Mouse (Mus musculus) CH12.LX (cell line): ENCODE measurements at regions not wholly inside any gene's neighbourhood (a gene's known extent, or its start where the extent isn't known, plus 50 kb on each side); places are given as distances from the start of the nearest gene placed in this dataset.

ENCODE experiments used
- DNase-seq: peaks from one replicate; pipeline ENCODE4 v3.0.0-alpha.2; 2013; ENCODE audit errors: extremely low read depth
- H3K27ac ChIP-seq: 2 replicates; pipeline ENCODE4 v1.5.1; 2012; ENCODE audit warnings: low read depth, mild to moderate bottlenecking, control low read depth, moderate library complexity; ENCODE audit not compliant: insufficient read depth
- H3K27me3 ChIP-seq: replicated peaks from 2 replicates; pipeline ENCODE3; 2012; ENCODE audit warnings: inconsistent platforms
- H3K36me3 ChIP-seq, 2 experiments: replicated peaks in 1 of 2; 2 replicates each; pipeline versions ENCODE3 to v1.6.1; 2012; ENCODE audit warnings: inconsistent platforms in 1 of 2, low read length in 1 of 2, mild to moderate bottlenecking in 1 of 2, mixed read lengths in 1 of 2, moderate library complexity in 1 of 2; ENCODE audit not compliant: control insufficient read depth in 1 of 2, insufficient read depth in 1 of 2
- H3K4me1 ChIP-seq, 2 experiments: 2 replicates each; pipeline ENCODE4 v1.6.1; 2012; ENCODE audit warnings: inconsistent platforms in 1 of 2, moderate library complexity in 1 of 2; ENCODE audit not compliant: insufficient read depth in 2 of 2, control insufficient read depth in 1 of 2
- H3K4me2 ChIP-seq: 2 replicates; pipeline ENCODE4 v1.6.1; 2012; ENCODE audit warnings: low read depth, mild to moderate bottlenecking, control low read depth; ENCODE audit not compliant: poor library complexity, insufficient read depth, severe bottlenecking
- H3K4me3 ChIP-seq, 3 experiments: fragments of 150-350 bp in 1 of 3; sonication (generic) in 1 of 3; replicated peaks in 1 of 3; 2 replicates each; pipeline versions ENCODE3 to v1.5.1; 2011 to 2012; ENCODE audit warnings: low read depth in 2 of 3, low read length in 2 of 3, mild to moderate bottlenecking in 2 of 3, moderate library complexity in 2 of 3, control low read depth in 1 of 3, improper control_type of control experiment in 1 of 3, inconsistent platforms in 1 of 3, mixed read lengths in 1 of 3; ENCODE audit not compliant: poor library complexity in 1 of 3
- H3K79me2 ChIP-seq: replicated peaks from 2 replicates; pipeline ENCODE4 v1.6.1; 2012; ENCODE audit warnings: mild to moderate bottlenecking, moderate library complexity; ENCODE audit not compliant: control insufficient read depth, poor library complexity, insufficient read depth, severe bottlenecking; ENCODE audit errors: extremely low read depth
- H3K9ac ChIP-seq: 2 replicates; pipeline ENCODE4 v1.6.1; 2012; ENCODE audit warnings: low read depth, mild to moderate bottlenecking, control low read depth, moderate library complexity; ENCODE audit not compliant: insufficient read depth
- H3K9me3 ChIP-seq: replicated peaks from 2 replicates; pipeline ENCODE3; 2012; ENCODE audit warnings: low read length, inconsistent platforms, mixed read lengths
- BHLHE40 ChIP-seq: IDR thresholded peaks from 2 replicates; pipeline ENCODE4 v1.6.1; 2011; ENCODE audit warnings: mild to moderate bottlenecking, low read depth, low read length, improper control_type of control experiment
- CTCF ChIP-seq, 2 experiments: IDR thresholded peaks in 1 of 2; conservative IDR thresholded peaks in 1 of 2; 2 replicates each; pipeline ENCODE4 v1.5.1; 2011 to 2012; ENCODE audit warnings: low read depth in 2 of 2, low read length in 2 of 2, improper control_type of control experiment in 1 of 2, inconsistent platforms in 1 of 2, mild to moderate bottlenecking in 1 of 2, moderate library complexity in 1 of 2
- E2F4 ChIP-seq: IDR thresholded peaks from 2 replicates; pipeline ENCODE4 v1.6.1; 2011; ENCODE audit warnings: low read depth, low read length, improper control_type of control experiment; ENCODE audit not compliant: insufficient replicate concordance
- EP300 ChIP-seq: IDR thresholded peaks from 2 replicates; pipeline ENCODE4 v1.6.1; 2011; ENCODE audit warnings: low read length, improper control_type of control experiment
- HCFC1 ChIP-seq: IDR thresholded peaks from 2 replicates; pipeline ENCODE4 v1.6.1; 2012; ENCODE audit warnings: low read depth, mild to moderate bottlenecking, inconsistent platforms, low read length, improper control_type of control experiment
- JUN ChIP-seq: IDR thresholded peaks from 2 replicates; pipeline ENCODE4 v1.6.1; 2011; ENCODE audit warnings: low read depth, mild to moderate bottlenecking, low read length, improper control_type of control experiment, moderate library complexity; ENCODE audit not compliant: insufficient read depth
- JUND ChIP-seq: conservative IDR thresholded peaks from 2 replicates; pipeline ENCODE4 v1.6.1; 2011; ENCODE audit warnings: low read depth, low read length, improper control_type of control experiment
- MAX ChIP-seq: IDR thresholded peaks from 2 replicates; pipeline ENCODE4 v1.6.1; 2011; ENCODE audit warnings: low read length, improper control_type of control experiment
- MAZ ChIP-seq: IDR thresholded peaks from 2 replicates; pipeline ENCODE4 v1.6.1; 2012; ENCODE audit warnings: low read depth, mild to moderate bottlenecking, inconsistent platforms, low read length, improper control_type of control experiment, moderate library complexity
- MEF2A ChIP-seq: IDR thresholded peaks from 2 replicates; pipeline ENCODE4 v1.6.1; 2014; ENCODE audit warnings: low read depth, mild to moderate bottlenecking, inconsistent platforms, low read length, improper control_type of control experiment, borderline replicate concordance
- POLR2AphosphoS2 ChIP-seq: IDR thresholded peaks from 2 replicates; pipeline ENCODE4 v1.6.1; 2011; ENCODE audit warnings: low read depth, low read length, improper control_type of control experiment
- RCOR1 ChIP-seq: conservative IDR thresholded peaks from 2 replicates; pipeline ENCODE4 v1.6.1; 2012; ENCODE audit warnings: low read depth, mild to moderate bottlenecking, inconsistent platforms, low read length, improper control_type of control experiment
- SIN3A ChIP-seq: IDR thresholded peaks from 2 replicates; pipeline ENCODE4 v1.6.1; 2012; ENCODE audit warnings: low read length, improper control_type of control experiment, inconsistent platforms
- TCF12 ChIP-seq: IDR thresholded peaks from 2 replicates; pipeline ENCODE4 v1.6.1; 2014; ENCODE audit warnings: low read depth, mild to moderate bottlenecking, inconsistent platforms, low read length, improper control_type of control experiment
- ZC3H11A ChIP-seq: IDR thresholded peaks from 2 replicates; pipeline ENCODE4 v1.6.1; 2012; ENCODE audit warnings: low read depth, mild to moderate bottlenecking, inconsistent platforms, low read length, improper control_type of control experiment
- dilution Hi-C: fragments of 300-500 bp; cut with MboI; formaldehyde crosslinking; loops from 2 replicates; pipeline ENCODE4 v1.14.3; 2020; ENCODE audit warnings: low sequenced_read_pairs; ENCODE audit not compliant: extremely low pct_unique_long_range_greater_than_20kb, extremely low pct_ligation_motif_present
- in situ Hi-C: fragments of 300-500 bp; cut with MboI; formaldehyde crosslinking; loops from 3 replicates; pipeline ENCODE4 v1.14.3; 2019; ENCODE audit warnings: low sequenced_read_pairs, low pct_ligation_motif_present, low pct_unique_long_range_greater_than_20kb, mixed read lengths

DNA sequence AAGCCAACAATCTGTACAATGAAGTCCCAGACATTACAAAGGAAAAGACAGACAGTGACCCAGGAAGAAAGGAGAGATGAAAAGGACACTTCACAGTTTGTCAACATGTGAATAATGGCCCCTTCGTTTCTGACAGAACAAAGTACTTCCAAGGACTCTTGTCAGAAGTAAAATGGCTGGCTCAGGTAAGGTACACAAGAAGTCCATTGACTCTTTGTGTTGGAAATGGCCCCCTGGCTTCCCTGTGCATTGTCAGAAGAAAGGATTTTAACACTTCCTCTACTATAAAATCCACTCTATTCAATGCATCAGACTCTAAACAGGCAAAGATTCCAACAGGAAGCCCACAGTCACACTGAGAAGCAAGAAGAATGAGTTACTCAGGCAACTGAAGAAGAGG, 86.4 kb upstream of the Hsfy2 start (continued):
- TF ChIP-seq JUN: no peak

GRCm38 (mm10) chr1:56713011-56713726, 75.9 kb upstream of the Hsfy2 start:
- Histone ChIP-seq H3K27ac (no peak overlapping the region), H3K9me3 (no peaks in the 10 kb centered on the region)
- in situ Hi-C loops (no loop called here), dilution Hi-C loops (no loop called here)
- no peak for TF ChIP-seq SIN3A
- 0 out of 2 replicates have a peak, but pooled peaks have one; percentile 10 for TF ChIP-seq JUN
- no peak for TF ChIP-seq RCOR1
- peak; percentile 65 for TF ChIP-seq MEF2A
- TF ChIP-seq, all 38 proteins: peak for 2
- Histone ChIP-seq H3K4me1 (peaks cover 0 to 11% of the 10 kb centered on the region in 2 experiments; a peak in 2 of 4 replicates), H3K36me3 (no peaks in the 10 kb centered on the region), H3K4me2 (no peak overlapping the region), H3K4me3 (no peak overlapping the region), H3K9ac (no peak overlapping the region), H3K27me3 (no peaks in the 10 kb centered on the region), H3K79me2 (no peaks in the 10 kb centered on the region)
- DNase-seq: no peak

- H3K27me3 ChIP-seq: no peaks in the 10 kb centered on the region
- dilution Hi-C loops (no loop called here), in situ Hi-C loops (no loop called here)
- no peak overlapping the region for H3K4me3 ChIP-seq
- H3K9me3 ChIP-seq: no peaks in the 10 kb centered on the region
- no peak overlapping the region for H3K9ac ChIP-seq
- H3K4me1 ChIP-seq: no peaks in the 10 kb centered on the region
- H3K36me3 ChIP-seq: no peaks in the 10 kb centered on the region
- H3K4me2 ChIP-seq: no peak overlapping the region
- TF ChIP-seq HCFC1 (no peak), MAZ (no peak), ZC3H11A (no peak), POLR2AphosphoS2 (no peak), BHLHE40 (no peak), EP300 (no peak)
- TF ChIP-seq, all 38 proteins: peak for 0
- DNase-seq: no peak
- no peak overlapping the region for H3K27ac ChIP-seq
- no peaks in the 10 kb centered on the region for H3K79me2 ChIP-seq
These were observed 63.2 kb upstream of the Hsfy2 start for GRCm38 (mm10) chr1:56700451-56700850.

GRCm38 (mm10) chr1:56697509-56697908, 60.3 kb upstream of the Hsfy2 start:
- Histone ChIP-seq H3K4me1 (no peaks in the 10 kb centered on the region), H3K9ac (no peak overlapping the region), H3K4me2 (no peak overlapping the region), H3K79me2 (no peaks in the 10 kb centered on the region), H3K36me3 (no peaks in the 10 kb centered on the region), H3K9me3 (no peaks in the 10 kb centered on the region), H3K4me3 (no peak overlapping the region)
- dilution Hi-C loops: no loop called here
- no peak for DNase-seq
- TF ChIP-seq E2F4 (no peak), MAX (no peak), TCF12 (no peak), CTCF (conservative IDR thresholded peaks at IDR 0.05 in 1 of 2, IDR thresholded peaks at IDR 0.05 in 1 of 2; ENCODE audit: low read depth in 2 of 2, low read length in 2 of 2) (no peak), JUND (no peak)
- TF ChIP-seq, all 38 proteins: peak for 0
- no peak overlapping the region for H3K27ac ChIP-seq
- H3K27me3 ChIP-seq: no peaks in the 10 kb centered on the region
- in situ Hi-C loops: no loop called here
